Mouse (Mus musculus): ENCODE measurements at regions not wholly inside any gene's neighbourhood (a gene's known extent, or its start where the extent isn't known, plus 50 kb on each side); places are given as distances from the start of the nearest gene placed in this dataset.

- DNase-seq (ENCODE audit: low read depth, low spot score) = no peak
Observed at GRCm38 (mm10) chr3:120761223-120761622, 410.3 kb downstream of the Rwdd3 start.

GRCm38 (mm10) chr3:120748513-120748912 lies 423.0 kb downstream of the Rwdd3 start:
- no peak for DNase-seq (ENCODE audit: low read depth, low spot score)

DNA sequence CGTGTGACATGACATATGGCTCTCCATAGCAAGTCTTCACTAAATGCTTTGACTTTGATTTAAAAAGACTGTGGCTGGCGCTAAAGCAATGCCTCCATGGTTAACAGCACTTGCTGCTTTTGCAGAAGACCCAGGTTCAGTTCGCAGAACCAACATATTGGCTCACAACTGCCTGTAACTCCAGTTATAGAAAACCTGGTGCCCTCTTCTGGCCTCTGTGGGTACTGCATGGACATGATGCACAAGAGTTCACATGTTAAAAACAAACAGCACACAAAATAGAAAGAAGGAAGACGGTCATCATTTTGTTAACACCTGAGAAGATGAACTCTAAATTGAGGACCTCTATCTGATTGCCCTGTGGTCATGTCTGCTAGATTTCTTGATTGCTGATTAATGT lies 423.8 kb downstream of the Rwdd3 start:
- DNase-seq (ENCODE audit: low read depth, low spot score) = no peak

GRCm38 (mm10) chr3:120733332-120733731 lies 438.2 kb downstream of the Rwdd3 start:
- no peak for DNase-seq (ENCODE audit: low read depth, low spot score)

DNA sequence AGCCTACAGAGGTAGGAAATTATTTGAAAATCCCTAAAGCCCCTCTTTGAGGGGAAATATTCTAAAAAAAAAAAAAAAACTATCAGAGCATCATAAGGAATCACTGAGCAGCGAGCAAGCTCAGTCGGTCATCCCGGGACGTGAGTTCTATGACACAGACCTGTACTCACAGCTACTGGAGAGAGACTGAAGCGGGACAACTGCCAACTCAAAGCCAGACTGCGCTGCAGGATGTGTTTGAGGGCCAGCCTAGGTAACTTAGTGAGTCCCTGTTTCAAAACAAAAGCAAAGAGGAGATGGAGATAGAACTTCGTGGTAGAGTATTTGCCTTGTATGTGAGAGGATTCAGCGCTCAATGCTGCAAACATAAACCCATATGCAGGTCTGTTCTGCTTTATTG lies 439.1 kb downstream of the Rwdd3 start:
- no peak for DNase-seq (ENCODE audit: low read depth, low spot score)

GRCm38 (mm10) chr3:120731287-120731686 lies 440.2 kb downstream of the Rwdd3 start:
- DNase-seq (ENCODE audit: low read depth, low spot score) = no peak

DNA sequence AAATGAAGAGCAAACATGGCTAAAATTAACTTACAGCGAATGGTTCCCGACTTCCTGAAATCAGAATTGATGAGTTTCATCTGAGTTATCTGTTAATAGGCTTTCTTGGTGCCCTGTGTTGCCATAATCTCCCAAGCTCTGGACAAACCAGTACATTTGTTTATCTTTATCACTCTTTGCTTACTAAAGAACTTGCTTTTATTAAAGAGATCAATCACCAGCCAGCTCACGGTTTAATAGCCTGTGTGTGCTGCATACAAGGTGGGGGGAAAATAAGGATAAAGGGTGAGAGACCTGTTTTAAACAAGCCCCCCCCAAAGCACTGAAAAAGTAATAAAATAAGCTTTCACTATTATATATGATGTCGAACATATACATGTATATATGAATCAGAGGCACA lies 441.3 kb downstream of the Rwdd3 start:
- no peak for DNase-seq (ENCODE audit: low read depth, low spot score)

DNA sequence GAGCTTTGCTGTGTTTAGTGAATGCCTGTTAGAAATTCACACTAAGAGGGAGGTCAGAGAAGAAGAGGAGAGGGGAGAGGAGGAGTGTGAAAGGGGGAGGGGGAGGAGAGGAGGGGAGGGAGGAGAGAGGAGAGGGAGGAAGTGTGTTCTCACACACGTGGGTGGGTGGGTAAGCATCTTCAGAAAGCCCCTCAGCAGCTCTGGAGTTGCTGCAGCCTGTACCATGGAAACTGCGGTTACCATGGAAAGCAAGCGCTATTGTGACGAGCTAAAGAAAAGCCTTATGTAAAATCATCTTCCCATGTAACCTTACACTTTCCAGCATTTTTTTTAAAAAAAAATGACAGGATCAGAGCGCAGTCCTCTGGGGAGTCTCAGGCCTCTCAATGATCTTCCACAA lies 441.8 kb downstream of the Rwdd3 start:
- no peak for DNase-seq (ENCODE audit: low read depth, low spot score)

- DNase-seq (ENCODE audit: low read depth, low spot score) = no peak
Observed at GRCm38 (mm10) chr3:120685227-120685626, 486.3 kb downstream of the Rwdd3 start.

DNA sequence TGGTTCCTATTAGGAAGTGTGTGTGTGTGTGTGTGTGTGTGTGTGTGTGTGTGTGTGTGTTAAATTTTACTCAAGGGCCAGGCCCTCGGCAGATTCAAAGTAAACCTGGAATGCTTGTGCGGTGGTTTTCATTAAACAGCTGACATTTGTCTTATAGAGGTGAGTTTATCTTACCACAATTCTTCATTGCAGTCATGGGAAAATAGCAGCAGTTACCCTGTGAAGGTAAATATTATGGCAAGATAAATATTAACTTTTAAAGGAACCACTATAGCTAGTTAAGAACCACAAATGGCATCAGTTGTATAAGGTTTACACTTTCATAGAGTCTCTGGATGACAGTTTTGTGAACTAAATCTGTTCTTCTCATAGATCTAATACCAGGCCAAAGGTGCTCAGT lies 495.6 kb downstream of the Rwdd3 start:
- DNase-seq (ENCODE audit: low read depth, low spot score) = no peak

- DNase-seq (ENCODE audit: low read depth, low spot score) = no peak
Observed at GRCm38 (mm10) chr3:120668654-120669053, 502.8 kb downstream of the Rwdd3 start.

GRCm38 (mm10) chr3:120662521-120662920 lies 509.0 kb downstream of the Rwdd3 start:
- DNase-seq (ENCODE audit: low read depth, low spot score) = no peak

GRCm38 (mm10) chr3:120660776-120661175 lies 510.7 kb downstream of the Rwdd3 start:
- DNase-seq (ENCODE audit: low read depth, low spot score) = no peak

GRCm38 (mm10) chr3:120649047-120649868 lies 522.2 kb downstream of the Rwdd3 start:
- no peak for DNase-seq (ENCODE audit: low read depth, low spot score)

GRCm38 (mm10) chr3:120648391-120648790 lies 523.1 kb downstream of the Rwdd3 start:
- no peak for DNase-seq (ENCODE audit: low read depth, low spot score)

DNA sequence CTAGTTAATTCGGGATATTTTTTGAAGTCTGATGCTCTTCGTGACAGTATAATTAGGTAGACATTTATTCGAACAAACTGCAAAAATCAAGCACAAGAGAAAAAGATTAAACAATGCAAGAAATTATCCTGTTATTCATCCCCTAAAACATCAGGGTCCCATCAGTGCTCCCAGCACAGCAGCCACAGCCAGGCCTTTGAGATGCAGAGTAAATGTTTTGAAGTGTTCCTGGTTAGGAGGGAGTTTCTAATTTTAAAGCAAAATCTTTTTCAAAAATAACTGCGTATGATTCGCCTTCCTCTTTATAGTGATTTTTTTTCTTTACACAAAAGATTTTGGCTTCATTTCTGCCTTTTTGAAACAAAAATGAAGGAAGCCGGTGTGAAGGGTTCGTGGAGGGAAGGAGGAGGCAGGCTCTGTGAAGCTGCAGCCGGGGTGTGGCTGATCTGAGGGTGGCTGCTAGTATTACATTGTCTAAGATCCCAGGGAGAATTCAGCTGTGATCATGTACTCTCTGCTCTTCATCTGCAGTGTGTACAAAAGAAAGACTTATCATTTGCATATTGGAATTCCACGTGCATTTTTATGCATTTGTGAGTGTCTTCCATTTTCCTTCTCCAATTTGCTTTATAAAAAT lies 534.7 kb downstream of the Rwdd3 start:
- DNase-seq (ENCODE audit: low read depth, low spot score) = no peak

DNA sequence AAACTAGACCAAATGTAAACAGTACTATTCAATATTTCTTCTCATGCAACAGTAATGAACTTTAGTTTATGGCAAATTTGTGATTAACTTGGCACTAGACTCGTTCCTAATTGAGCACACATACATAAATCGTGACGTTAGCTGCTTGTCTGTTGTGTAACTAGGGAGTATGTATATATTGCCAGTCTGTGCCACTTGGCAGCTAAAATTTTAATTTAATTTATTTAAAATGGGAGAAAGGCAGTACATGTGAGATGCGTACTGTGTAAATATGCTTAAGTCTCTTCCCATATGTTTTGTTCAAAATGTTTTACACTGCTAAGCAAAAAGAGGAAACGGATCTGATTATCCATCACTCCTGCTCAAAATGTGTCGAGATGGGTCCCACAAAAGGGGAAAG lies 553.1 kb downstream of the Rwdd3 start:
- DNase-seq (ENCODE audit: low read depth, low spot score) = no peak

- DNase-seq (ENCODE audit: low read depth, low spot score) = no peak
Observed at GRCm38 (mm10) chr3:120594226-120594625, 577.3 kb downstream of the Rwdd3 start.

DNA sequence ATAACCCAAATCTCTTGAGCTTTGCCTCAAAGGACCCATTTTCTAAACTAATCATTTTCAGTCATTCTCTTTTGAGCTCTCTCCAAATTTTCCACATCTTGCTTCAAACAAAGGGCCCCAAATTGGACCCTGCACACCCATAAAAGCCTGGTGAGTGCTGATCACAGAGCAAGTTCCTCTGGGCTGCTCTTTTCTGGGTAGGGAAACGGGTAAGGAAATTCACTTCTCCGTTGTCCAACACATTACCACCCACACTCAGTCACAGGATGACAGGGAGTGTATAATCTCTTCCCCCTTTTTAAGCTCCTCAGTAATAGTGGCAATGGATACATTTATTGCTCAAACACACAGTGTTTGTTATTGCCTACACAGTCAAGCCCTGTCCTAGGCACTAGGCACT lies 580.3 kb downstream of the Rwdd3 start:
- DNase-seq (ENCODE audit: low read depth, low spot score) = no peak

DNA sequence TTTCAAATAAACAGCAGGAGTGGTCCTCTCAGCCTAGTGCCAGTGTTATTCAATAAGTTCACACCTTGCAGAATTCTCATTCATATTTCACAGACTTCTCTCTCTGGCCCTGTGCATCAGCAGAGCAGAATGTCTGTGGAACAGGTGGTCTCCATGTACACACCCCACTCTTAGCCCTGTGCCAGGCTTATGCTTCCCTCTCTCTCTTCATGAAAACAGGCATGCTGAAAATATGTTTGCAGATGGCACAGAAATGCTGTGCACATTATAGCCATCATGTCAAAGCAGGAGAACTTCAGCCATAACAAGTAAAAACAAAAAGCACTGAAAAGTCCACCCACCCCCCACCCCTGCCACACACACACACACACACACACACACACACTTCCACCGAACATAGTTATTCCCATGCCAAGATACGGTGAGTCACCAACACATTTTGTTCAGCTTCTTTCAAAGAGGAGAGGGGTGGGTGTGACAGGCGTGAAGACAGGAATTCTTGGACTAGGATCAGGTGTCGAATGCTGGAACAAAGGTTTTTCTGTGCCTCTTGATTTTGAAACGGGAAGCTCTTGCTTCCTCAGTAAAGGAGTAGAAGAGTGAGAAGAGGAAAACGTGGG lies 600.6 kb downstream of the Rwdd3 start:
- DNase-seq (ENCODE audit: low read depth, low spot score) = no peak

DNA sequence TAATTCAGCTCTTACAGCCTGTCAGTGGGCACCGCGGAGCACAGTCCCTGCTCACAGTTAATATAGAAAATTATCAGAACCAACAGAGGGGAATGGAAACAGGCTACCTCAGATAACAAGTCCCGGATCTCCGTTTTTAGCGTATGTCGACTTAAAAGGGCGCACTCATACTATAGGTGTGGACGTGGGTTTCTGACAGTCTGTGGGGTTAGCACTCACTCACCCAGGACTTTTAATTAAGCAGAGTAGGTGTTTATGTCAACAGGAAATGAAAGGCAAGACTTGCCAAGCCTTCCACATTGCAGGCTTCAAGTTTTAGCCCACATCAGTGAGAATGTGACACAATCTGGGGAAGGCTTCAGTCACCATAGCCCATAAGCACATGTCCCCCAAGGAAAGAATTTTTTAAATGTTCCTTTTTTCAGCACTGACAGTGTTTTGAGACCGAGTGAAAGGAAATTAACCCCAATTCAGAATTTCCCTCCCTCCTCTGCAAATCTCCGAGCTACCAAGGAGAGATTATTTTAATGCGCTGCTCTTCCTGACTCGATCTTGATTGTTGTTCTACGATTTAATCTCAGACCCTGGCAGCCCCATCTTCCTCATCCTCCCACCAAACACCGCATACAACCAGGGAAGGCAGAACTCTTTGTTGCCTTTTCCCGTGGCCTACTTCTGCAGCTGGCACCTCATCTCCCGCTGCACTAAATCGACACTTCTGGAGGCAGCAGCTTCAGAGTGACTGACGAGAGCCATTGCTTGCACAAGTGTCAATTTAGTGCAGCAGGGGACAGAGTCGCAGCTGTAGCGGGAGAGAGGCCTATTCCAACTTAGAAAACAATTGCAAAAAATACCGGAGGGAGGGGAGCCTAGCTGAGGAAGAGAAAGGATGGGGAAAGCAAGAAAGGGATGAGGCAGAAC lies 629.7 kb downstream of the Rwdd3 start:
- no peak for DNase-seq (ENCODE audit: low read depth, low spot score)

DNA sequence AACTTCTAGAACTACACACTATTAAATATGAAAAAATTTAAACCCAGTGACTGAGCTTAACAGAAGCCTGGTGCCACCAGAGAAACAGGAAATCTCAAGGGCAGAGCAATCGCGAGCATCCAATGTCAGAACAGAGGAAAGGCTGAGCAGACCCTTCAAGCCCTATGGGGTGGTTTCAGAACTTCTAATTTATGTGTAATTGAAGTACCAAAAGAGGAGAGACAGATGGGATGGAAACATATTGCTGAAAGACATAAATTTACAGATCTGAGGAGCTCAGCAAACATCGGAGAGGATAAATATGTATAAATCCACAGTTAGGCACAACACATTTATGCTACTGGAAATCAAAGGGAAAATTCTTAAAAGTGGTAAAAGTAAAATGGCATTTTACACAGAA lies 637.6 kb downstream of the Rwdd3 start:
- DNase-seq (ENCODE audit: low read depth, low spot score) = no peak
